Mouse (Mus musculus) myocyte (in vitro differentiated cells): ENCODE measurements around the gene Gipc2.

Source experiments
- E2F4 ChIP-seq: IDR thresholded peaks from one replicate; pipeline ENCODE4 v1.6.1; 2011; ENCODE audit warnings: mild to moderate bottlenecking, control low read depth, moderate library complexity; ENCODE audit not compliant: insufficient read depth
- MAX ChIP-seq: IDR thresholded peaks from one replicate; pipeline ENCODE4 v1.6.1; 2011; ENCODE audit warnings: low read depth, mild to moderate bottlenecking, control low read depth
- POLR2A ChIP-seq: IDR thresholded peaks from one replicate; pipeline ENCODE4 v1.6.1; 2011; ENCODE audit warnings: low read depth, mild to moderate bottlenecking, control low read depth, moderate library complexity; ENCODE audit not compliant: insufficient read length
- REST ChIP-seq: IDR thresholded peaks from one replicate; pipeline ENCODE4 v1.6.1; 2011; ENCODE audit warnings: mild to moderate bottlenecking, control low read depth, moderate library complexity; ENCODE audit not compliant: insufficient read depth, insufficient read length
- TCF12 ChIP-seq: IDR thresholded peaks from one replicate; pipeline ENCODE4 v1.6.1; 2011; ENCODE audit warnings: mild to moderate bottlenecking, control low read depth; ENCODE audit not compliant: poor library complexity, insufficient read depth, severe bottlenecking
- USF1 ChIP-seq: IDR thresholded peaks from one replicate; pipeline ENCODE4 v1.6.1; 2011; ENCODE audit warnings: low read depth, mild to moderate bottlenecking, control low read depth, moderate library complexity

DNA sequence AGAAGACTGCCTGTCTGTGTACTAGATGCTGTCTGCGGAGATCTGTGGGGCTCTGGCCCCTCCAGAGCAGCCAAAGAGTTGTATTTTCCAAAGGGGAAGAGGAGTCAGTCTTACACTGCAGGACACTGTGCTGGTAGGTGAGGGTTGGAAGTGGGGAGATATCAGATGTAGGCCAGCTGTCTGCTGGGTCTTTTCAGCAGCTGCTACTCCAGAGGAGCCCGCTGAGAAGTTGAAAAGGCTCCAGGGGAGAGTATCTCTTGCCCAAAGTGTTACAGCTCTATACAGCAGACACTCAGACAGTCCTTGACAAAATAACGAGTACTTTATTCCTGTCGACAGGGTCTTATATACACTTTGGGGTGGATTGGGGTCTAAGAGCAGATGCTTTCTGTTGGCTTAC is 100.2 kb downstream of the Gipc2 start:
- TF ChIP-seq E2F4 = no peak
- no peak for TF ChIP-seq POLR2A
- TF ChIP-seq USF1 = no peak
- no peak for TF ChIP-seq MAX
- no peak for TF ChIP-seq TCF12
- TF ChIP-seq REST = no peak
